Mouse (Mus musculus) intestine, embryonic 14.5 days (tissue): Measurements from ENCODE around the gene Slc27a5. TPM values are rescaled to one million over a fixed set of nuclear protein-coding genes. Genes with fewer than 3 reads are reported as not detected.

ENCODE experiments used
- ATAC-seq: fragments of 200-750 bp; cut with Nextera tagmentation; replicated peaks from 2 replicates; pipeline ENCODE4 v1.8.0; 2017; ENCODE audit warnings: low read depth, moderate number of reproducible peaks, moderate TSS enrichment, moderate library complexity; ENCODE audit not compliant: low FRiP score, low TSS enrichment
- DNase-seq: peaks from one replicate; pipeline ENCODE4 v3.0.0-alpha.2; 2018; ENCODE audit warnings: low spot score
- H3K27ac ChIP-seq: fragments of 300-500 bp; sonication (generic); 2 replicates; pipeline ENCODE4 v1.5.1; 2014; ENCODE audit warnings: low read depth, mild to moderate bottlenecking, control low read depth
- H3K27me3 ChIP-seq: fragments of 300-500 bp; sonication (generic); replicated peaks from 2 replicates; pipeline ENCODE4 v1.6.1; 2014; ENCODE audit warnings: low read length, control low read depth; ENCODE audit not compliant: control insufficient read depth, insufficient read depth
- H3K36me3 ChIP-seq: fragments of 300-500 bp; sonication (generic); 2 replicates; pipeline ENCODE4 v1.6.1; 2014; ENCODE audit warnings: low read length, control low read depth; ENCODE audit not compliant: control insufficient read depth, insufficient read depth
- H3K4me1 ChIP-seq: fragments of 300-500 bp; sonication (generic); replicated peaks from 2 replicates; pipeline ENCODE4 v1.6.1; 2014; ENCODE audit warnings: low read length, control low read depth, mixed read lengths; ENCODE audit not compliant: control insufficient read depth, insufficient read depth
- H3K4me2 ChIP-seq: fragments of 300-500 bp; sonication (generic); 2 replicates; pipeline ENCODE4 v1.6.1; 2014; ENCODE audit warnings: low read length
- H3K4me3 ChIP-seq: fragments of 300-500 bp; sonication (generic); 2 replicates; pipeline ENCODE4 v1.5.1; 2014; ENCODE audit warnings: low read depth, low read length, control low read depth, mixed read lengths
- H3K9ac ChIP-seq: fragments of 300-500 bp; sonication (generic); 2 replicates; pipeline ENCODE4 v1.6.1; 2014; ENCODE audit warnings: mild to moderate bottlenecking, low read length
- H3K9me3 ChIP-seq: fragments of 300-500 bp; sonication (generic); 2 replicates; pipeline ENCODE4 v1.6.1; 2016; ENCODE audit warnings: low read length, control low read depth; ENCODE audit not compliant: control insufficient read depth
- WGBS: fragments of 180-500 bp; shearing (Covaris S2); extraction: QIAGEN DNeasy Blood & Tissue Kit; methylation state at CpG from one replicate; pipeline ENCODE4 v1.1.7; 2014; 5-methylcytosine and 5-hydroxymethylcytosine counted together
- polyA plus RNA-seq: library from polyadenylated mRNA; unstranded; fragments of >200 nt; fragmentation: Nextera tagmentation; extraction: Ambion mirVana; gene quantifications from 2 replicates; pipeline ENCODE4 v1.2.1, GENCODE M21; 2014

The Slc27a5 gene
- polyA plus RNA-seq, 1 experiment from 2014 or later = not detected

- Histone ChIP-seq H3K9me3 (no peaks in the 10 kb centered on the region), H3K36me3 (peaks cover 22% of the 10 kb centered on the region), H3K9ac (peak within 1 kb of the TSS; percentile 89), H3K4me3 (peak within 1 kb of the TSS; percentile 89), H3K4me1 (peaks cover 14% of the 10 kb centered on the region), H3K27ac (peak within 1 kb of the TSS; percentile 85), H3K4me2 (peak within 1 kb of the TSS; percentile 86), H3K27me3 (no peaks in the 10 kb centered on the region)
- ATAC-seq = peak; percentile 92
- WGBS = under 1% methylated on average over 23 of the region's 23 CpGs
- DNase-seq = no peak
Measured at GRCm38 (mm10) chr7:12965678-12966091, 32.3 kb downstream of the Slc27a5 start, which contains the start of gene Zfp324. TSS of gene Zfp324 (plus strand) at chr7:12965838.

- H3K4me3 ChIP-seq = peak overlapping the region; percentile 39
- WGBS = 6% methylated on average over 29 of the region's 29 CpGs
- peak overlapping the region; percentile 76 for H3K27ac ChIP-seq
- H3K4me2 ChIP-seq = peak overlapping the region; percentile 48
- DNase-seq (peak; percentile 86), ATAC-seq (peak; percentile 51; the same call in 1 of the 2 replicates)
- H3K36me3 ChIP-seq = no peaks in the 10 kb centered on the region
- H3K9ac ChIP-seq = peak overlapping the region; percentile 64
- H3K4me1 ChIP-seq = peaks cover 5% of the 10 kb centered on the region
- H3K27me3 ChIP-seq = no peaks in the 10 kb centered on the region
- no peaks in the 10 kb centered on the region for H3K9me3 ChIP-seq
Measured at GRCm38 (mm10) chr7:12961511-12962141, 36.4 kb downstream of the Slc27a5 start.

GRCm38 (mm10) chr7:12959718-12960117, 38.3 kb downstream of the Slc27a5 start:
- Histone ChIP-seq H3K27ac (no peak overlapping the region), H3K27me3 (no peaks in the 10 kb centered on the region), H3K36me3 (no peaks in the 10 kb centered on the region), H3K4me3 (no peak overlapping the region), H3K9me3 (no peaks in the 10 kb centered on the region), H3K4me1 (no peaks in the 10 kb centered on the region), H3K9ac (no peak overlapping the region), H3K4me2 (no peak overlapping the region)
- 39% methylated on average over 4 of the region's 4 CpGs for WGBS
- no peak for ATAC-seq
- no peak for DNase-seq

GRCm38 (mm10) chr7:12958948-12959347, 39.0 kb downstream of the Slc27a5 start:
- Histone ChIP-seq H3K9me3 (no peaks in the 10 kb centered on the region), H3K4me3 (no peak overlapping the region), H3K9ac (no peak overlapping the region), H3K4me1 (no peaks in the 10 kb centered on the region), H3K4me2 (no peak overlapping the region), H3K27ac (no peak overlapping the region), H3K27me3 (no peaks in the 10 kb centered on the region), H3K36me3 (no peaks in the 10 kb centered on the region)
- ATAC-seq (no peak), DNase-seq (no peak)
- WGBS = 73% methylated on average over 4 of the region's 4 CpGs

GRCm38 (mm10) chr7:12957511-12957910, 40.5 kb downstream of the Slc27a5 start:
- Histone ChIP-seq H3K27ac (no peak overlapping the region), H3K4me3 (no peak overlapping the region), H3K36me3 (no peaks in the 10 kb centered on the region), H3K9ac (no peak overlapping the region), H3K27me3 (no peaks in the 10 kb centered on the region), H3K4me2 (no peak overlapping the region), H3K4me1 (no peaks in the 10 kb centered on the region), H3K9me3 (no peaks in the 10 kb centered on the region)
- WGBS = 70% methylated on average over 5 of the region's 5 CpGs
- ATAC-seq (no peak), DNase-seq (no peak)

GRCm38 (mm10) chr7:12954896-12955295, 43.1 kb downstream of the Slc27a5 start:
- DNase-seq (no peak), ATAC-seq (no peak)
- H3K4me1 ChIP-seq = 0 out of 2 replicates have a peak, but pooled peaks cover 4% of the 10 kb centered on the region
- H3K27me3 ChIP-seq = no peaks in the 10 kb centered on the region
- no peaks in the 10 kb centered on the region for H3K36me3 ChIP-seq
- no peak overlapping the region for H3K9ac ChIP-seq
- WGBS = 51% methylated on average over 3 of the region's 3 CpGs
- H3K9me3 ChIP-seq = no peaks in the 10 kb centered on the region
- H3K4me3 ChIP-seq = no peak overlapping the region
- H3K27ac ChIP-seq = no peak overlapping the region
- H3K4me2 ChIP-seq = no peak overlapping the region

- peak overlapping the region; percentile 69 for H3K9ac ChIP-seq
- peak overlapping the region; percentile 82 for H3K27ac ChIP-seq
- H3K4me2 ChIP-seq = peak overlapping the region; percentile 94
- 2% methylated on average over 16 of the region's 16 CpGs for WGBS
- no peaks in the 10 kb centered on the region for H3K36me3 ChIP-seq
- peak overlapping the region; percentile 50 for H3K4me3 ChIP-seq
- no peaks in the 10 kb centered on the region for H3K9me3 ChIP-seq
- 0 out of 2 replicates have a peak, but pooled peaks cover 6% of the 10 kb centered on the region for H3K4me1 ChIP-seq
- no peak for DNase-seq
- no peaks in the 10 kb centered on the region for H3K27me3 ChIP-seq
- ATAC-seq = no peak; the same call in 1 of the 2 replicates
Measured at GRCm38 (mm10) chr7:12949872-12950229, 48.1 kb downstream of the Slc27a5 start.

- H3K27me3 ChIP-seq = no peaks in the 10 kb centered on the region
Measured at GRCm38 (mm10) chr7:12949032-12949871, 48.7 kb downstream of the Slc27a5 start.

More at GRCm38 (mm10) chr7:12949032-12949871, 48.7 kb downstream of the Slc27a5 start:
- ATAC-seq (peak; percentile 97), DNase-seq (peak; percentile 91)
- 0 out of 2 replicates have a peak, but pooled peaks cover 6% of the 10 kb centered on the region for H3K4me1 ChIP-seq
- peak overlapping the region; percentile 84 for H3K27ac ChIP-seq
- H3K9me3 ChIP-seq = no peaks in the 10 kb centered on the region
- peak overlapping the region; percentile 69 for H3K9ac ChIP-seq
- H3K36me3 ChIP-seq = no peaks in the 10 kb centered on the region
- 10% methylated on average over 35 of the region's 35 CpGs for WGBS
- peak overlapping the region; percentile 50 for H3K4me3 ChIP-seq
- H3K4me2 ChIP-seq = peak overlapping the region; percentile 94
